Mouse (Mus musculus): ENCODE data around the gene Zmiz1. TPM values are rescaled to one million over a fixed set of nuclear protein-coding genes. Genes with fewer than 3 reads are reported as not detected.

Gene Zmiz1
- 100 to 1,000 TPM; 100 to 113 TPM for total RNA-seq (2023)

DNA sequence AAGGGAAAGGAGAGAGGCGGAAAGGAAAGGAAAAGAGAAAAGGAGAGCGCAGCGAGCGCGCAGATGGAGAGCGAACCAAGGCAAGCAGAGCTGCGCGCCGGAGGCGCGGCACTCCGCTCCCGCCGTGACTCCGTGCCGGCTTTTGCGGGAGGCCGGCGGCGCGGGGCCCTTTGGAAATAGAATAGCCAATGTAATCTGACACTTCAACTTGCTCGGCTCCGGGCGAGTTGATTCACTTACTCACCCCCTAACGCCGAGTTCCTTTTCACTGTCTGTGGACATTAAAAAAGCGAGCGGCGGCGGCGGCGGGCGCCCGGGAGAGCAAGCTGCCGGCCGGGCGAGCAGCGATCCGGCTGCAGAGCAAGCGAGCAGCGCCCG is at the start of gene Zmiz1:
Gene Zmiz1, plus strand, starts transcription at position 170 of the 378 bp plus-strand sequence.

DNA sequence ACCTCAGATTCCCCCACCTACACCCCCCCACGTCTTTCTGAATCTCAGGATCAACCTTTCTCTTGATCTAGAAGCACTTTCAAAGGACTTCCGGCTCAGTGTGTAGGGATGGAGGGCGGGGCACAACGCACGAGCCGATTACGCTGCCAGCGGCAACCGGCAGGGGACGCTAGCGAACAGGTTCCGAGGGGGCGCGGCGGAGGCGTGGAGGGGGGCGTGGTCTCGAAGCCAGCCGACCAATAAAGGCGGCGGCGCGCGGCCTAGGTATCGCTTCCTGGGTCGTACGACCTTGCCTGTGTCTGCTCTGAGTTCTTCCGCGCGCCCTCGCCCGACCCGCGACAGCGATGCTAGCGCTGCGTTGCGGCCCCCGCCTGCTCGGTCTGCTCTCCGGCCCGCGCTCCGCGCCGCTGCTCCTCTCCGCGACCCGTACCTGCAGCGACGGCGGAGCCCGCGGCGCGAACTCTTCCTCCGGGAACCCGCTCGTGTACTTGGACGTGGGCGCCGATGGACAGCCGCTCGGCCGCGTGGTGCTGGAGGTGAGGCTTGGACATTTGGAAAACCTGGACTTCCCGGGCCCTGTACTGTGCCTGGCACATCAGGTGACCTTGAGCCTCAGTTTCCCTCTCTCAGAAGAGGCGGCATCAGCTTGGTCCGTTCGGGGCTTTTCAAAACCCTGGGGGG is 235.0 kb downstream of the Zmiz1 start, which contains the start of gene Ppif:
Gene Ppif, plus strand, starts transcription at position 267 of the 681 bp plus-strand sequence.

Other genes starting within 250 kb of the Zmiz1 start
- 10 to 100 TPM; 26.7 to 28.9 TPM for gene Ppif, start 235.0 kb downstream of the Zmiz1 start, total RNA-seq (2023)